10 mouse cellular contexts compared by ENCODE assay signal in genomic region chr8:57328931-57329341, GRCm38 (mm10). TPM values are rescaled to one million over a fixed set of nuclear protein-coding genes. Genes with fewer than 3 reads are reported as not detected.
DNase-seq lines count a peak whose midpoint lies in the region; ATAC-seq and TF ChIP-seq lines count a peak whose summit lies in the region.
"Had no signal": no experiment of that assay in that cellular context is flagged by ENCODE, and none has a peak within 500 bp of the region (broad histone marks: within the 10 kb centered on the region; RNA-seq: fewer than 3 reads in every experiment).

No protein-coding gene starts in this region.

- peak overlapping the region; percentile 26 for H3K4me3 ChIP-seq in bone marrow macrophage, adult 2 months (ENCODE audit: insufficient read depth, low read length)
- H3K4me3 ChIP-seq in liver, embryonic 14.5 days (ENCODE audit: insufficient read depth in 1 of 2, low read depth in 2 of 2, low read length in 2 of 2) = no peak overlapping the region

- DNase-seq in embryo, embryonic 10 days (ENCODE audit: low spot score) = peak; percentile 43
- DNase-seq in embryo, embryonic 11 days = no peak
- peak; percentile 75 for DNase-seq in heart, postnatal 4 days
- DNase-seq in liver, embryonic 14.5 days (ENCODE audit: low read depth in 3 of 3, low spot score in 3 of 3) = no peak
- no peak for DNase-seq in adrenal gland, postnatal 10 days
- DNase-seq in right cerebral cortex, postnatal 10 days (ENCODE audit: low spot score in 2 of 2) = no peak
- no peak for DNase-seq in thymus, postnatal 36 days

- no peak overlapping the region for H3K27ac ChIP-seq in bone marrow macrophage, adult 2 months (ENCODE audit: insufficient read depth, low read depth, low read length)
- no peak overlapping the region for H3K27ac ChIP-seq in liver, embryonic 14.5 days

- H3K4me1 ChIP-seq in bone marrow macrophage, adult 2 months (ENCODE audit: control insufficient read depth, insufficient read depth, low read length) = no peaks in the 10 kb centered on the region
- no peaks in the 10 kb centered on the region for H3K4me1 ChIP-seq in liver, embryonic 14.5 days (replicated peaks; ENCODE audit: control insufficient read depth in 2 of 2, insufficient read depth in 2 of 2, low read length in 1 of 2)

- TF ChIP-seq CTCF in bone marrow macrophage, adult 2 months (IDR thresholded peaks at IDR 0.05; ENCODE audit: low read depth, low read length) = no peak
- no peak for TF ChIP-seq CTCF in liver, embryonic 14.5 days (IDR thresholded peaks at IDR 0.05; ENCODE audit: low read depth)

- peaks cover 93% of the 10 kb centered on the region for H3K27me3 ChIP-seq in liver, embryonic 14.5 days (ENCODE audit: control insufficient read depth, insufficient read depth, low read length)

- H3K36me3 ChIP-seq in liver, embryonic 14.5 days (replicated peaks; ENCODE audit: control insufficient read depth, insufficient read depth, low read depth) = no peaks in the 10 kb centered on the region

- peak overlapping the region; percentile 1; the same call in 1 of the 2 replicates for H3K4me2 ChIP-seq in liver, embryonic 14.5 days (ENCODE audit: low read depth)

- no peak for TF ChIP-seq POLR2A in bone marrow macrophage, adult 2 months (IDR thresholded peaks at IDR 0.05; ENCODE audit: borderline replicate concordance, low read depth, low read length)

- TF ChIP-seq EP300 in liver, embryonic 14.5 days (IDR thresholded peaks at IDR 0.05; ENCODE audit: low read depth) = no peak

- H3K9ac ChIP-seq in liver, embryonic 14.5 days (replicated peaks) = no peak overlapping the region

- ATAC-seq in liver, embryonic 14.5 days (ENCODE audit: insufficient read depth) = no peak

- WGBS in liver, embryonic 14.5 days (ENCODE audit: insufficient replicate concordance) = 3% methylated on average over 19 of the region's 19 CpGs

- no peaks in the 10 kb centered on the region for H3K9me3 ChIP-seq in liver, embryonic 14.5 days (ENCODE audit: control insufficient read depth, low read length)

RNA-seq across cellular contexts. Expression of gene Hand2, which starts 8.2 kb away (rescaled TPM):
- polyA plus RNA-seq in bone marrow macrophage, adult 2 months (2012; ENCODE audit: insufficient read depth, insufficient read length, missing spikeins) = not detected in 2 replicates
- total RNA-seq in heart, postnatal 4 days (2021) = 10 to 100 TPM; 62.1 to 69.6 TPM
- 1.1 and 2.1 TPM in 2 replicates for polyA plus RNA-seq in liver, embryonic 14.5 days (2012; rRNA removed)
- 0.44 and 0.48 TPM in 2 replicates for polyA plus RNA-seq in liver, embryonic 14.5 days (2014; fragmentation: Nextera tagmentation; extraction: Ambion mirVana)
- 10 to 100 TPM; 32.2 to 38.4 TPM for total RNA-seq in adrenal gland, postnatal 10 days (2021)
- total RNA-seq: common myeloid progenitor, adult 5-6 weeks had no signal
- polyA plus RNA-seq: neural tube, embryonic 14.5 days had no signal

Comparison
In these comparisons a context has a peak if more than half of its experiments do, and no peak if none do; other contexts are left out.
1. DNase-seq: peak in embryo, embryonic 10 days (single experiment) and heart, postnatal 4 days (single experiment); none in embryo, embryonic 11 days (single experiment), liver, embryonic 14.5 days (0 of 3), adrenal gland, postnatal 10 days (single experiment), right cerebral cortex, postnatal 10 days (0 of 2) and thymus, postnatal 36 days (0 of 2).